Mouse (Mus musculus) kidney, adult 18-20 months (tissue): ENCODE results near the gene Zc3h10.
"Not testable (repeated sequence)": the region's sequence is repeated elsewhere in the genome, so short reads cannot be mapped to it uniquely, and the experiment has no call there.

ENCODE experiments used
- DNase-seq: peaks from one replicate; pipeline ENCODE4 v3.0.0; 2021

The Zc3h10 gene

DNA sequence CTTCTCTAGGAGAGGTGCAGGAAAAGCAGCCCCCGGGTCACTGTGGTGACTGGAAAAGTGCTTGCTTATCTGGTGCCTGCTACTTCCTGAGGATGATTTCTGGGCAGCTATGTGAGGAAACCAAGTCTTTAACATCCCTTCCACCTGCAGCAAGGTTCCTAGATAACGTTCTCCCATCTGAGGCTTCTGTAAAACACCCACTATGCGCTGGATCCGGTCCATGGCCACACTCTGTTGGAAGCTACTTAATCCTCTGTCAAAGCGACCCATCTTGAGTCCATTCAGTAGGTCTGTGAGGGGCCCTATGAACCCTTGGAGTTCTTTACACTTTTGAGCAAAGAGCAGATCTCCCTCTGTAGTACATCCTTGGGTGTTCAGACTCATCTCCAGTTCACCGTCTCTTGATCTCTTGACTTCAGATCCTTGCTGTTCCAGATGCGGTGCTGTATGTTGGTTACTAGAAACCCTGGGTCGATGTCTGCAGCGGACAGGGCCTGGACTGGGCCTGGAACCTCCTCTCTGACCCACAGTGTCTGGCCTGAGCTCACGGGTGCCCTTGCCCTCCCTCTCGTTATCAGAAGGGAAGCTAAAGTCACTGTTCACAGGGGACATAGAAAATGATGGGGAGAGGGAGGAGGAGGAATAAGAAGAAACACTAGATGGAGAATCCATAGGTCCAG is 2.7 kb upstream of the Zc3h10 start:
- DNase-seq = not testable (repeated sequence)

DNA sequence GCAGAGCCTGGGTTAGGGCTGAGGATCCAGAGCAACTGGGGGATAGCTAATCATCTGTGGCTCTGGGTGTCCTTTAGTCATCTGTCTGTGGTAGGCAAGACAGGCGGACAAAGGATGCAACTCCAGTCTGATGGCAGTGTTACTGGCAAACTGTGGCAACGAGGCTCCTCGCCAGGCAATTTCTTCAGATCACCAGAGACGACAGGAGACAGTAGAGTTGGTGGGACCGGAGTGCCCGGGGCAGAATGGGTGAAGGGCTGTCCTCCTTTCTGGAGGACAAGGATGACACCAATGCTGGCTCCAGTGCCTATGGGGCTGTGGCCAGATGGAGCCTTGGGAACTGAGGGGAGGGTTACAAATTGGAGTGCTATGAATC is 2.1 kb upstream of the Zc3h10 start:
- DNase-seq = not testable (repeated sequence)

DNA sequence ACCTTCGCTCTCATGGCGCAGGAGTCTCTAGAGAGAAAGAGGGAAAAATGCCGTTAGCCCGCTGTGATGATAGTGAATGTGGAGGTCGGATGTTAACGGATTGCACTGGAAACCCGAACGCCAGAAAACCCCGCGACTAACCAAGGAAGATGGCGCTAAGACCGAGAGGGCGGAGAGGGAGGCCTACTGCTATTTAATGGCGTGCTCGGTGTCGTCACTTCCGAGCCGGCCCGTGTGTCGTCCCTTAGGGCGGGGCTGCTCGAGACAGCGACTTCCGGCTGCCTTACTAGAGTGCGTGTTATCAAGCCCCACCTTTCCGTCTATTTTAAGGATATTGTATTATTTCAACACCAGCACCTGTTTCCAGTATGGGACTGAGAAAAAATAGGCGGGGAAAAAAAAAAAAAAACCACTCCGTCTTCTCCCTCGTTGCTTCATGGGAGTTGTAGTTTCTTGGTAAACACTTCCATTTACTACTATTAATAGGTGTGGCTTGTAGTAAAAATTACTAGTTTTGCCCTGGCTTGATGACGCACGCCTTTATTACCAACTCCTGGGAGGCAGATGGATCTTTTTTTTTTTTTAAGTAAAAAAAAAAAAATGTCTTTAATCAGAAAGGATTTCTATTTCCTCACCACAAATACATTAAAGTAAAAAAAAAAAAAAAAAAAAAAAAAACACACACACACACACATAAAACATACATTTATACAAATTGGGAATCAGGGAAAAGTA is 1.5 kb upstream of the Zc3h10 start, which contains the start of gene Rpl41:
Gene Rpl41, minus strand, starts transcription at position 359 of the 735 bp plus-strand sequence.
- peak; percentile 90 for DNase-seq

DNA sequence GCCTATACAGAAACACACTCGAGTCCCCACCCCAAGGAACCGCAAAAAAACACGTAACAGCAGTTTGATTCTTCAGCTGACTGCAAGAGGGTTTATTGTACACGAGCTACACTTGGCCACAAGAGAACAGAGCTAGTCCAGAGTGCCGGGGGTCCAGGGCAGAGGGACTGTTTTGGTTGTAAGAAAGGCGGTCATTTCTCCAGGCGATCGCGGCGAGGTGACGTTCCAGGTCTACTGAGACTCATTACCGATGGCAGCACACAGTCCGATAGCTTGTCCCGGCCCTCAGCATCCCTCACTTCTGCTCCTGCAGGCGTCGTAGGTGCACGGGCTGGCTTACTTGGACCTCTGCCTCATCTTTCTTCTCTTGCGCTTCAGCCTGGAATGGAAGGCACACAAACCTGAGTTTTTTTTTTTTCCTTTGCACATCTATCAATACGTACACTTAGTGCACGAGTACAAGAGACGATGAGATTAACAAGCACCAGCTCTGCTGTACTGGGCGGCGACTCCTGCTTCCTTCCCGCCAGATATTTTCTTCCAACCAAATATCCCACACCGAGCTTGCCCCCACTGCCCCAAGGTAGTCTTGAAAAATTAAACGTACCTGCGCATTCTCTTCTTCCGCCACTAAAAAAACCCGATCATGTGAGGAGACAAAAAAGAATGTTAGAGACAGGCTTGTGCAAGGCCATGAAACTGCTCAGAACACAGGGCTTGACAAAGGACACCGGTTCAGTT is 647 bp upstream of the Zc3h10 start:
- DNase-seq = not testable (repeated sequence)

DNA sequence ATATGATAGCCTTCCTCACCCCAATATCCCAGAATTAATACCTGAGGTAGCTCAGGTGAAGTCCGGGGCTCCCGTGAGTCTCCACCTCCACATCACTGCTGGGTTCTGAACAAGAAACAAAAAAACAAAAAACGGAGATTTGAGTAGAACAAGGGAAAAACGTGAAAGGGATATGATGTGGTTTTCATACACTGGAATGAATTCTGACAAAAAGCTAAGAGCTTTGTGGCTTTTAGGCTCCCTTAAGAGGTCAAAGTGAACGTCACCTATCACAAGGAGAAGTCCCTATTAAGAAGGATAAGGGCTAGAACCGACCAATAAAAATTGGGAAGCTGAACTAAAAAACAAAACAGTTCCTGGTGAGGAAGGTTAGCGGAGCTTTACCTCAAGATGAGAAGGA is 787 bp downstream of the Zc3h10 start:
- DNase-seq = no peak

DNA sequence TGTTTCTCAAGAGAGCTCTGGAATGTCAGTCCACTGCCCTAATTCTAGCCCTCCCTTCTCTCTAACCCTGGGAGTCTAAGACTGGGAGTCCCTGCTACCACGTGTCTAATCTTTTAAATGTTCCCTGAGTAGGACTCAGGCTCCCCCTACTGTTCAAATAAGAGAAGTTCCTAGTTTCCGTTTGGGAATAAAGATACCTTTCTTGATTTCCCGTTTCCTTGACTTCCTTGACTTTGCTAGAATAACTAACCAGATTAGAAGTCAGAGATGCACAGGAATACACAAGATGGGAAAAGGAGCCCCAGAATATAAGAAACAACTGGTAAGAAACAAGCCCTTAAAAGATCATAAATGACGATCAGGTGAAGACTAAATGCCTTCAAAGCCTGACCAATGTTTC is 1.2 kb downstream of the Zc3h10 start:
- DNase-seq = no peak

DNA sequence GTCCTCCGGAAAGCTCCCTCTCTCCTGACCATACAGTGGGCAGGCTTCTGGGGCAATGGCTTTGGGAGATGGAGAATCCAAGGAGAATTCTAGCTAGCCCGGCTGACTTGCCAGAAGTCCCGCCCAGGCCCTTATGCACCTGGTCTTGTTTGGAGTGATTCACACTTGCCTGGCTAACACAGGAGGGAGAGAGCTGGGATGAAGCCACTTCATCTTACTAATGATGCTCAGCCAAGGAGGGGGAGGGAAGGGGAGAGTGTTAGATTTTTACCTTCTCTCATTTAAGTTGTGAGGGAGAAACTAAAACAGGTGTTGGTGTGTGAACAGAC is 2.0 kb downstream of the Zc3h10 start:
- no peak for DNase-seq

DNA sequence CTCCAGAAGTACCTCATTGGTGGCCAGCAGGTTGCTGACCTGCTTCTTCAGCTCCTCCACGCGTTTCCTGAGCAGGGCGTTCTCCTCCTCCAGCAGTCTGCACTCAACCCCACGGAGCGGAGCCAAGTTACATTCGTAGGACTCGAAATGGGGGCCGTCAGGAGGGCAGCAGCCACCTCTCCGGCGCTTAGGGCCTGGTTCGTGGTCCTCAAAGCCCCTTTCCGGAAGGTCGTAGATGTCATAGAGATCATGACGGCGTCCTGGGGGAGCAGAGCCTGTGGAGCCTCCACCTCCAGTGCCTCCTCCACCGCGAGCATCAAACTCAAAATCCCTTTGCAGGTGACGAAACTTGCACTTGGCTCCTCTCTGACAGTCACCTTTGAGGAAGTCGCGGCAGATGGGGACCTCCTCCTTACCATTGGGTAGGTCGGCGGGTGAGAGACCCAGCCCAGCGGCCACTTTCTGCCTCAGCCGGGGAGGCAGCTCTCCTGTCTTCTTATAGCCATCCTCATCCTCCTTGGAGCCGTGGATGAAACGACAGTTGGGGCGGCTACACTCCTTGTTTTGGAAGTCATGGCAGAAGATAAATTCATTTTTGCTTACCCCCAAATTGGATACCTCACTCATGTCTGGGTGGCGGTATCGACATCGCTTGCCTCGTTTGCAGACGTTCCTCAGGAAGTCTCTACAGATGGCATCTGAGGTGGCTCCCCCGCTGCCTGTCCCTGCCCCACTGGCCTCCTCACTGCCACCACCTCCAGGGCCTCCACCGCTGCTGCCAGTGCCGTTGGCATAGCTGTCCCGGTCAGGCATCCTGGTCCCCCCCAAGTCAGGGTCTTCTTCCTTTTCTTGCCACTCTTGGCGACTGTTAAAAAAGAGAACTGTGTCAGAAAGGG is 2.7 kb downstream of the Zc3h10 start:
- DNase-seq = no peak

DNA sequence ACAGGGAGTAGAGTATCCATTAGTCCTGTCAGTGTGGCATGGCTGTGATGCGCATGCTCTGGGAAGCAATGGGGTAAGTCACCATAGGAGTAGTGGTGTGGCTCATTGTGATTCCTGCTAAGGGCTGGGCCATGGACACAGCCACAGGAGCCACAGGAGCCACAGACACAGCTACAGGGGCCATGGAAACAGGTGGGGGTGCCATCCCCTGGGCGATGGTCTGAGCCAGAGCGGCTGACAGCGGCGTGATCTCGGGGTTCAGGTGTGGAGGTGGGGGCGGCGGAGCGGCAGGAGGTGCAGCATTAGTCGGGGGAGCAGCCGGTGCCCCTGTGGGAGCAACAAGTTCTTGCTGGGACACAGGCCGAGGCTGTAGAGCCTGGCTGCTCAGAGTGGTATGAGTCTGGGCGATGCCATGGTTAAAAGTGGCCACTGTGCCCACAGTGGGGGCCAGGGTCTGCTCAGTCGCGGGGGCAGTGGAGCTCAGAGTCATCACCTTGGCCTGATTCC is 3.4 kb downstream of the Zc3h10 start:
- no peak for DNase-seq

DNA sequence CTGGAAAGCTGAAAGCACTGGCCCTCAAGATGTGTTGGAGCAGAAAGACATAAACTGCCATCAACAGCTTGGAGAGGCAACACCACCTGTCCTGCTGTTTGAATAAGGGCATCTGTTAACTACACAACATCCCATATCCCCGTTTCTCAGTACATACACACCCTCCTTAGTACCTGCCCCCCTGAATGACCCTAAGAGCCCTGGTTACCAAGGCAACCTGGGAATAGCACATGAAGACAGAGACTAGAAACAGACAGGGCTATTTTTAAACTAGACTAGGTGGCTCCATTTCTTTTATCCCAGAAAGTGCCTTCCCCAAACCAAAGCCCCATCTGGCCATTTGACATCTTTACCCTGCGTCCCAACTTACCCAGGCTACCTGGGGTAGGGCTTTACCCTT is 4.5 kb downstream of the Zc3h10 start:
- no peak for DNase-seq

DNA sequence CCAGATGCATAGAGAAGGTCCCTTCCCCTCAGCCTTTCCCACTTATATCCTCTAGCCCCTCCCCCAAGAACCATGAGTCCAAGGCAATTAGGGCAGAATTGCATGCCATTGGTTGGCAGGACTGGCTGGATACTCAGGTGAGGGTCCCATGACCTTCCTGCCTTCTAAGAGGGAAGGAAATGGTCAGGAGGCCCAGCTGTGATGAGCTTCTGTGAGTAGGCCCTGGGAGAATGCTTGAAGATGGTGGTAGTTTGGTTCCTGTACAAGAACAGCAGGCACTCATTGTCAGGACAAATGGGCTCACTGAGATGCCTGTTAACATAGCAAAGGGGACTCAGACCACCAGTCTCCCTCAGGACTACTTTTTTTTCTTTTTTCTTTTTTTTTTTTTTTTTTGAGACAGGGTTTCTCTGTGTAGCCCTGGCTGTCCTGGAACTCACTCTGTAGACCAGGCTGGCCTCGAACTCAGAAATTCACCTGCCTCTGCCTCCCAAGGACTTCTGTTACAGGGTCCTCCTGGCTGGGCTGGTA is 9.2 kb downstream of the Zc3h10 start:
- DNase-seq = no peak

DNA sequence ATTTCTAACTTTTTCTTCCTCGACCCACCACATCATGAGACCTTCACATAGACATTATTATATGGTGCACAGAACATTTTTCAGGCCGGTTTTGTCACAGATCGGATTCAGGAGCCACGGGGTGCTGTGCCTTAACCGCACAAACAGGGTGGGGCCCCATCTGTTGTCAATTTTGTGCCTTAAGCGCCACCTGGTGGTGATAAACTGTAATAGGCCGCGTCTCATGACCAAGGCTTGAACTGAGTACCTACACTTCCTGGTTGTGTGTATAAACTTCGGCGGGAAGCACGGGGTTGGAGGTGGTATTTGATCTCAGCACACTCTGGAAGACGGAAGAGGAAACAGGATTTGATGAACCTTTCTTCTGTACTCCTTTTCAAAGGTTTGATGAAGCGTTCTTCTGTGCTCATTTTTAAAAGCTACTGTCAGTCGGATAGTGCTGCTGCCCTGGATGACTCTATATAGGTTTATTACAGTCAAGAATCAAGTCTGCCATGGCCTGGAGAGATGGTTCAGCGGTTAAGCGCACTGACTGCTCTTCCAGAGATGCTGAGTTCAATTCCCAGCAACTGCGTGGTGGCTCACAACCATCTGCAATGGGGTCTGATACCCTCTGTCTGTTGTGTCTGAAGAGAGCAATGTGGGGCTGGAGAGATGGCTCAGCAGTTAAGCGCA is 11.2 kb downstream of the Zc3h10 start:
- DNase-seq = peak; percentile 92

DNA sequence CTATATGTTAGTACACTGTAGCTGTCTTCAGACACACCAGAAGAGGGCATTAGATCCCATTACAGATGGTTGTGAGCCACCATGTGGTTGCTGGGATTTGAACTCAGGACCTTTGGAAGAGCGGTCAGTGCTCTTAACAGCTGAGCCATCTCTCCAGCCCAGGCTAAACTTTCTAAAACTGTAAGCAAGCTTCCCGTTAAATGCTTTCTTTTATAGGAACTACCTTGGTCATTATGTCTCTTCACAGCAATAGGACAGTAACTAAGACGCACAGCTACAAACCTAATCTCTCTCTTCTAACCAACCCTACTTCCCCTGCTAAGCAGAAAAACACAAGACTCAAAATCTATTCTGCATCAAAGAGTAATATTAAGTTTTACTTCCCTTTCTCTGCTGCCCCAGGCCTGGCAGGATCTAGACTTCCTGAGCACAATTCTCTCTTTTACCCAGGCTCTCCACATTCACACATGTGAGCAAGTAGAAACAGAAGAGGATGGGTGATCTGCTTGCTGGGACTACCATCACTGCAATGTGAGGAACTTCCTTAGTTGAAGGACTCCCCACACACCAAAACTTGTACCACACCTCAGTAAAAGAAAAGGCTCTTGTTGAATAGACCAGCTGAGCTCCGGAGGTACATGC is 11.8 kb downstream of the Zc3h10 start:
- DNase-seq = no peak

DNA sequence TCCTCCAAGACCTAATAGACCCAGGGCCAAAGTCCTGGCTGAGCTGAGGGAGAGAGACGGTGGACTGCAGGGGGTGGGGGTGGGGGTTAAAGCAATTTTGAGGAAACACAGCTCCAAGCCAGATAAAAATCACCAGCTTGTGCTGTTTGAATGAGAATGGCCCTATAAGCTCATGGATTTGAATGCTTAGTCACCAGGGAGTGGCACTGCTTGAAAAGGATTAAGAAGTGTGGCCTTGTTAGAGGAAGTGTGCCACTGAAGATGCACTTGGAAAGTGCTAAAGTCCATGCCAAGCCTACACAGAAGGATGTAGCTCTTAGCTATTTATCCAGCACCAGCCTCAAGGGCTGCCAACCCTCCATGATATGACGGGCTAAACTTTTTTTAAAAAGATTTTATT is 12.4 kb downstream of the Zc3h10 start:
- no peak for DNase-seq

DNA sequence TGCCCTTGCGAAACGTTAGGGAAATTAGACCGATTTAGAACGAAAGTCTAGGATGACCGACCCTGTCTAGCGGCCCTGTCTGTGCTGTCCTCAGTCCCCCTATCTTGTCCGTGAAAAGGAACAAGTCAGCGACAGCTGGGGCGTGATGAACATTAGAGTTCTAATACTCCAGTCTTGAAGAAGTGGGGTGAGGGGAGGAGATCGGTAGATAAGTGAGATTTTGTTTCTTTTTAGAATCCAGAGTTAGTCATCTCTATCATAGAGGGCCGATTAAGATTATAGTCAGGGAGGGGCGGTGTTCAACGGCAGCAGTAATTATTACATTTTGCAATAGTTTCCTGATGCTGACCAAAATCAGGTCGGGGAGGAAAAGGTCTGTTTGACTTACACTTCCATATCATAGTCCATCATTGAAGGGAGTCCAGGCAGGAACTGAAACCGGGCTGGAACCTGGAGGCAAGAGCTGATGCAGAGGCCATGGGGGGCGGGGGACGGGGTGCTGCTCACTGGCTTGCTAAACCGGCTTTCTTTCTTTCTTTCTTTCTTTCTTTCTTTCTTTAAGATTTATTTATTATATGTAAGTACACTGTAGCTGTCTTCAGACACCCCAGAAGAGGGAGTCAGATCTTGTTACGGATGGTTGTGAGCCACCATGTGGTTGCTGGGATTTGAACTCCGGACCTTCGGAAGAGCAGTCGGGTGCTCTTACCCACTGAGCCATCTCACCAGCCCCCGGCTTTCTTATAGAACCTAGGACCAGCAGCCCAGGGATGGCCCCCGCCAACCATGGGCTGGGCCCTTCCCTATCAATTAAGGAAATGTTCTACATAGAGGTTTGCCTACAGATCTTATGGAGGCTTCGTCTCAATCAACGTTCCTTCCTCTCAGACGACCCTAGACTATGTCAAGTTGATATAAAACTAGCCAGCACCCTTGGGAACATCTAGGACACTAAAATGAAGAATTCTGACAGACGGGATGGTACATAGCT is 20.9 kb downstream of the Zc3h10 start:
- DNase-seq = no peak

DNA sequence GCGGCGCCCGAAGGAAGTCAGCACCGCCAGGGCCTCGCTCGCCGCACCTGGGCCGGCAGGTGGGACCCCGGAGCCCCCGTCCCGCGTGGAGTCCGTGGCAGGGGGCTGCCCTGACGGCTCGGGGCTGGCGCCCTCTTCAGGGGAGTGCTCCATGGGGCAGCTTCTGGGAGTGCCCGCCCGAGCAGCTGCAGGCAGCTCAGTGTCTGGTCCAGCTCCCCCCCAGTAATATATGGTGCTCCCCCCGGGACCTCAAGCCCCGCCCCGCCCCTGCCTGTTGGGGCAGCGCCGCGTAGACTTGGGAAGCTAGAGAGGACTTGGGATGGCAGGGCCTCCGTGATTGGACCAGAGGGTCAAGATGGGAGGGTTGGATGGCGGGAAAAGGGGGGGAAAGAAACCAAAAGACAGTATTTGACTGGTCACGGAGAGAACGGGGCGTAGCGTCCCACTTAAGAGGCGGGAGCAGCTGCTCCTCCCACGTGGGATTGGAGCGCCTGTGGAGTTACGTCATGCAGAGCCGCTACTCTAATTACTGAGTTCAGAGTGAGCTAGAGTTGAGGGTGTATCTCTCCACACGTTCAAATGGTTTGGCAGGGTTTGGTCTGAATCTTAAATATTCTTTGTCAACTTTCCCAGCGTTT is 21.8 kb downstream of the Zc3h10 start, which contains the start of gene Esyt1:
Gene Esyt1, minus strand, starts transcription at position 201 of the 638 bp plus-strand sequence.
- DNase-seq = peak; percentile 90

DNA sequence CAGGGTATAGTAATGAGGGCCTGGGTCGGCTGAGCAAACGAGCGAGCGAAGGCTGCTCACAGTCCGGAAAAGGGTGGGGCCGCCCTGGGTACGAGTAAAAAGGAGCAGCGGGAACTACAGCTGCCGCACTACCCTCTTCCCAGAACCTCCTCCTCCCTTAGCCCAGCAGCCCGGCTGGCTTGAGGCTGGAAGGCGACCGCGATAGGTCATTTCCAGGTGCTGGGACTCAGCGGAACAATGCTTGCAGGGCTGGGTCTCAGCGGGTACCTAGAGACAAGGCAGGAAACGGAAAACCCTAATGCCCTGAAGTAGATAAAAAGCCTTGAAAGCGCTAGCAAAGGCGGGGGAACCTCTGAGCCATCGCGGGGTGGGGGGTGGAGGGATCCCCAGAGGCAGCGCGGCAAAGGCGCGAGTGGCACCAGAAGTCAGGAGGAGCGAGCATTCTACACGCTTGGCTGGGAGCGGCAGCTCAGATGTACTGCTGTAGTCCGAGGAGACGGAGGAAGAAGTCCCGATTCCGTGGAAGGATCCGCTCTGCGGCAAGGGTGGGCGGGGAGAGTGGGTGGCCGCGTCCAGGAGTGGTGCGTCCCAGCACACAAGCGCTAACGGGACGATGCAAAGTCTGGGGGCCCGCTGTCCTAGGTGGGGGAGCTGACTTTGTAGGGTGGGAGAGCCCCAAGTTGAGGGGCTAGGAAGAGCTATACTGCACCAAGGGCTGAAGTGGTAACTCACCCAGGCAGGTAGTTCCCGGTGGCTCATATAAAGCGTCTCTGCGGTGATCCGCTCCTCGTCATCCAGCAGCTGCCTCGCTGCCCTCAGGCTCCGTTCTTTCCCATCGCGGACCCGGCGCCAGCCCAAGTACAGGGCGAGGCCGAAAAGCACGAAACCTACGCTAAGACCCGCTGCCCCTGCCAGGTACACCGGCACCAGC is 22.6 kb downstream of the Zc3h10 start:
- peak; percentile 55 for DNase-seq

DNA sequence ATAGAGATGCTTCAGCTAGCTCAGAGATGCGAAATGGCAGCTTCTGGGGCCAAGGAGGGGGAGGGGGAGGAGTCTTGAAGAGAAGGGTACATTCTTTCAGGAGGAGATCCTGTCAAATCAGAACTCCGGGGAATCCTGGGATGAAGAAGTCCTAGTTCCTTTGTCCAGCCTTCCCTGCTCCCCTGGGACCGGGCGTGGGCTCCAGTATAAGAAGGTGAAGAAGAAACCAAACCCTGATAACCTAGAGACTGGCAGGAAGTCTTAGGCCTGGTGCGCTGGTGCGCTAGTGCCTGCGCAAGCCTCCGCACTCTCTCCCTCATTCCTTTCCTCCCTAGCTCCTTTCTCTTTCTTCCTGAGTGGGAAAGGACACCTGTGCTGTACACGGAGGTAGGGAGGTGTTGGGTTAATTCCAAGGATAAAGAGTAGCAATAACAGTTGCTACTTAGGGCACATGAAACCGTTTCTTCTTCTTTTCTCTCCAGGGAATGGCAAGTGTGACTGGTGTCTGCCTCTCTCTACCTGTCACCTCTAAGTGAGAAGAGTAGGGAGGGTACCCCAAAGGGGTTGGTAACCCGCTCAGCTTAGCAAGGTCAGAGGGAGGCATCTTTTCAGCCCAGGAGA is 23.4 kb downstream of the Zc3h10 start:
- no peak for DNase-seq
